Mouse (Mus musculus) G1E (cell line): Measurements from ENCODE around the gene Resf1. TPM values are rescaled to one million over a fixed set of nuclear protein-coding genes. Genes with fewer than 3 reads are reported as not detected.

Experiments
- ATAC-seq: 2 replicates; pipeline ENCODE4 v1.8.0; 2016; ENCODE audit warnings: mild to moderate bottlenecking; ENCODE audit not compliant: insufficient number of reproducible peaks, poor library complexity, low FRiP score, severe bottlenecking; ENCODE audit errors: extremely low read depth
- DNase-seq: peaks from one replicate; pipeline ENCODE4 v3.0.0; 2012; ENCODE audit warnings: low spot score
- H3K27me3 ChIP-seq: 2 replicates; pipeline ENCODE4 v1.6.1; 2012; ENCODE audit warnings: mild to moderate bottlenecking, low read length, inconsistent platforms; ENCODE audit not compliant: insufficient read depth
- H3K36me3 ChIP-seq: replicated peaks from 2 replicates; pipeline ENCODE3; 2012; ENCODE audit warnings: mild to moderate bottlenecking, inconsistent platforms
- H3K4me1 ChIP-seq: 2 replicates; pipeline ENCODE4 v1.6.1; 2012; ENCODE audit warnings: low read depth, low read length, inconsistent platforms, mixed read lengths; ENCODE audit not compliant: insufficient read depth
- H3K4me3 ChIP-seq: 2 replicates; pipeline ENCODE4 v1.5.1; 2012; ENCODE audit warnings: low read depth, mild to moderate bottlenecking, inconsistent platforms, low read length, moderate library complexity, mixed read lengths
- H3K9me3 ChIP-seq: replicated peaks from 2 replicates; pipeline ENCODE4 v1.6.1; 2012; ENCODE audit warnings: inconsistent platforms
- CTCF ChIP-seq: IDR thresholded peaks from 2 replicates; pipeline ENCODE4 v1.5.1; 2012; ENCODE audit warnings: low read depth, low read length, inconsistent platforms, mixed read lengths
- GATA1 ChIP-seq: IDR thresholded peaks from 2 replicates; pipeline ENCODE4 v1.6.1; 2012; ENCODE audit warnings: borderline replicate concordance, low read length, inconsistent platforms, mixed read lengths
- GATA2 ChIP-seq: IDR thresholded peaks from 2 replicates; pipeline ENCODE4 v1.6.1; 2012; ENCODE audit warnings: low read depth, low read length, inconsistent platforms, borderline replicate concordance
- POLR2AphosphoS5 ChIP-seq: IDR thresholded peaks from 2 replicates; pipeline ENCODE4 v1.6.1; 2012; ENCODE audit warnings: low read depth, low read length, inconsistent platforms; ENCODE audit not compliant: insufficient replicate concordance
- TAL1 ChIP-seq: conservative IDR thresholded peaks from 2 replicates; pipeline ENCODE4 v1.6.1; 2012; ENCODE audit warnings: low read depth, low read length, inconsistent platforms, mixed read lengths
- polyA plus RNA-seq: library from polyadenylated mRNA; stranded (reverse); fragments of >175 nt; gene quantifications from 2 replicates; pipeline ENCODE4 v1.2.3, GENCODE M21; 2012
- total RNA-seq, 2 experiments: library from RNA; stranded (forward) in 1 of 2; stranded (reverse) in 1 of 2; fragments of 200-1000 nt in 1 of 2; fragments of >200 nt in 1 of 2; fragmentation: Nextera tagmentation in 1 of 2; gene quantifications; 2 replicates each; pipeline ENCODE4 v1.2.3; 2014 to 2017

The Resf1 gene
- total and polyA plus RNA-seq, 3 experiments: 50.2 to 356 (median 149) TPM

- H3K27me3 ChIP-seq: no peaks in the 10 kb centered on the region
- ATAC-seq (no peak), DNase-seq (no peak)
- no peak overlapping the region for H3K4me3 ChIP-seq
- no peaks in the 10 kb centered on the region for H3K36me3 ChIP-seq
- peaks cover 3% of the 10 kb centered on the region; the same call in 1 of the 2 replicates for H3K4me1 ChIP-seq
- H3K9me3 ChIP-seq: no peaks in the 10 kb centered on the region
- TF ChIP-seq CTCF: no peak
Observed at GRCm38 (mm10) chr6:149366403-149366802, 57.2 kb downstream of the Resf1 start.

- peaks cover 10% of the 10 kb centered on the region; the same call in 1 of the 2 replicates for H3K4me1 ChIP-seq
- no peaks in the 10 kb centered on the region for H3K36me3 ChIP-seq
- H3K9me3 ChIP-seq: peaks cover 6% of the 10 kb centered on the region
- DNase-seq: peak; percentile 73
- TF ChIP-seq GATA1 (no peak), GATA2 (no peak), TAL1 (no peak), POLR2AphosphoS5 (no peak), CTCF (no peak)
- ATAC-seq: peak; percentile 93
- no peaks in the 10 kb centered on the region for H3K27me3 ChIP-seq
- no peak overlapping the region for H3K4me3 ChIP-seq
Observed at GRCm38 (mm10) chr6:149374986-149375457, 65.8 kb downstream of the Resf1 start.

- no peak for TF ChIP-seq GATA1
- TF ChIP-seq CTCF: no peak
- TF ChIP-seq POLR2AphosphoS5: no peak
- H3K4me3 ChIP-seq: no peak overlapping the region
- DNase-seq (no peak), ATAC-seq (no peak)
- no peaks in the 10 kb centered on the region for H3K36me3 ChIP-seq
- H3K4me1 ChIP-seq: no peaks in the 10 kb centered on the region
- H3K9me3 ChIP-seq: no peaks in the 10 kb centered on the region
- no peaks in the 10 kb centered on the region for H3K27me3 ChIP-seq
Observed at GRCm38 (mm10) chr6:149383531-149383930, 74.3 kb downstream of the Resf1 start.

Other genes starting within 250 kb of the Resf1 start
- gene Dennd5b, start 207.7 kb upstream of the Resf1 start, total RNA-seq (2014; fragmentation: Nextera tagmentation): not detected in 2 replicates
- gene Dennd5b, start 207.7 kb upstream of the Resf1 start, total RNA-seq (2017): 0.27 and 0.29 TPM in 2 replicates
- not detected in 2 replicates for gene Dennd5b, start 207.7 kb upstream of the Resf1 start, polyA plus RNA-seq
- gene Gm10203, start 179.2 kb upstream of the Resf1 start, total RNA-seq (2014; fragmentation: Nextera tagmentation): not detected in 2 replicates
- gene Gm10203, start 179.2 kb upstream of the Resf1 start, total RNA-seq (2017): not detected in 2 replicates
- gene Gm10203, start 179.2 kb upstream of the Resf1 start, polyA plus RNA-seq: not detected in 2 replicates
- 85.6 and 101 TPM in 2 replicates for gene Etfbkmt, start 169.6 kb upstream of the Resf1 start, total RNA-seq (2014; fragmentation: Nextera tagmentation)
- 62.7 and 75.4 TPM in 2 replicates for gene Etfbkmt, start 169.6 kb upstream of the Resf1 start, total RNA-seq (2017)
- 1.8 and 2.7 TPM in 2 replicates for gene Etfbkmt, start 169.6 kb upstream of the Resf1 start, polyA plus RNA-seq
- gene Amn1, start 120.7 kb upstream of the Resf1 start, total RNA-seq (2014; fragmentation: Nextera tagmentation): 21.3 and 28.7 TPM in 2 replicates
- 16.0 and 19.2 TPM in 2 replicates for gene Amn1, start 120.7 kb upstream of the Resf1 start, total RNA-seq (2017)
- gene Amn1, start 120.7 kb upstream of the Resf1 start, polyA plus RNA-seq: 2.8 and 3.7 TPM in 2 replicates
- 14.0 and 14.9 TPM in 2 replicates for gene Bicd1, start 99.5 kb downstream of the Resf1 start, total RNA-seq (2014; fragmentation: Nextera tagmentation)
- 5.2 and 9.5 TPM in 2 replicates for gene Bicd1, start 99.5 kb downstream of the Resf1 start, total RNA-seq (2017)
- 0.80 and 0.89 TPM in 2 replicates for gene Bicd1, start 99.5 kb downstream of the Resf1 start, polyA plus RNA-seq